Comparison of ENCODE assay signal across 22 mouse cellular contexts in genomic region chr10:54799478-54800196, GRCm38 (mm10).
DNase-seq lines count a peak whose midpoint lies in the region; ATAC-seq and TF ChIP-seq lines count a peak whose summit lies in the region.
"Had no signal": no experiment of that assay in that cellular context is flagged by ENCODE, and none has a peak within 500 bp of the region (broad histone marks: within the 10 kb centered on the region; RNA-seq: fewer than 3 reads in every experiment).

No protein-coding gene starts in this region.

- no peaks in the 10 kb centered on the region for H3K36me3 ChIP-seq in hindbrain, embryonic 11.5 days (ENCODE audit: control insufficient read depth, insufficient read depth, low read length)
- no peaks in the 10 kb centered on the region for H3K36me3 ChIP-seq in hindbrain, embryonic 10.5 days
- H3K36me3 ChIP-seq in hindbrain, embryonic 15.5 days = no peaks in the 10 kb centered on the region
- H3K36me3 ChIP-seq in neural tube, embryonic 14.5 days (ENCODE audit: control insufficient read depth, insufficient read depth, low read length) = no peaks in the 10 kb centered on the region
- H3K36me3 ChIP-seq in liver, embryonic 12.5 days = no peaks in the 10 kb centered on the region
- H3K36me3 ChIP-seq: embryonic facial prominence, embryonic 13.5 days; intestine, embryonic 15.5 days; limb, embryonic 12.5 days; liver, embryonic 13.5 days; stomach, embryonic 15.5 days had no signal

- DNase-seq in hindbrain, embryonic 11.5 days (ENCODE audit: low spot score) = peak; percentile 1
- no peak for DNase-seq in hindbrain, embryonic 10.5 days (ENCODE audit: low spot score)
- peak; percentile 63 for DNase-seq in brain, embryonic 14.5 days (ENCODE audit: low read depth)
- no peak for DNase-seq in frontal cortex, postnatal 25 days (ENCODE audit: low spot score in 2 of 2)
- no peak for DNase-seq in adrenal gland, postnatal 10 days
- DNase-seq: adrenal gland, postnatal 14 days; cerebellum, adult 18-20 months; heart, postnatal 36 days; kidney, adult 9 months; kidney, postnatal 36 days; liver, embryonic 13.5 days; lung, embryonic 14.5 days; lung, postnatal 4 days; right cerebral cortex, postnatal 25 days; thymus, adult 2 months had no signal

- H3K9ac ChIP-seq in hindbrain, embryonic 11.5 days (ENCODE audit: low read depth, low read length) = no peak overlapping the region
- H3K9ac ChIP-seq in hindbrain, embryonic 15.5 days = no peak overlapping the region
- no peak overlapping the region for H3K9ac ChIP-seq in neural tube, embryonic 14.5 days (replicated peaks; ENCODE audit: low read depth, low read length)
- no peak overlapping the region for H3K9ac ChIP-seq in liver, embryonic 12.5 days
- H3K9ac ChIP-seq: embryonic facial prominence, embryonic 13.5 days; intestine, embryonic 15.5 days; limb, embryonic 12.5 days; liver, embryonic 13.5 days; lung, embryonic 14.5 days; stomach, embryonic 15.5 days had no signal

- TF ChIP-seq CTCF in brain, embryonic 14.5 days (IDR thresholded peaks at IDR 0.05; ENCODE audit: borderline replicate concordance, extremely low read depth, insufficient read depth, insufficient read length) = no peak

- no peak overlapping the region for H3K4me3 ChIP-seq in hindbrain, embryonic 11.5 days (ENCODE audit: low read depth, low read length)
- H3K4me3 ChIP-seq in hindbrain, embryonic 10.5 days = no peak overlapping the region
- no peak overlapping the region for H3K4me3 ChIP-seq in hindbrain, embryonic 15.5 days
- H3K4me3 ChIP-seq in neural tube, embryonic 14.5 days (ENCODE audit: low read depth, low read length) = no peak overlapping the region
- no peak overlapping the region for H3K4me3 ChIP-seq in liver, embryonic 12.5 days
- H3K4me3 ChIP-seq: embryonic facial prominence, embryonic 13.5 days; intestine, embryonic 15.5 days; limb, embryonic 12.5 days; liver, embryonic 13.5 days; stomach, embryonic 15.5 days had no signal

- ATAC-seq in hindbrain, embryonic 11.5 days (ENCODE audit: low FRiP score) = no peak
- no peak for ATAC-seq in hindbrain, embryonic 15.5 days (ENCODE audit: low FRiP score, low read depth)
- peak; percentile 86 for ATAC-seq in neural tube, embryonic 14.5 days (ENCODE audit: low read depth)
- no peak for ATAC-seq in liver, embryonic 12.5 days
- ATAC-seq: intestine, embryonic 15.5 days had no signal

- H3K4me1 ChIP-seq in hindbrain, embryonic 11.5 days (replicated peaks; ENCODE audit: control insufficient read depth, insufficient read depth, low read length) = no peaks in the 10 kb centered on the region
- H3K4me1 ChIP-seq in hindbrain, embryonic 10.5 days (replicated peaks) = no peaks in the 10 kb centered on the region
- 0 out of 2 replicates have a peak, but pooled peaks cover 9% of the 10 kb centered on the region for H3K4me1 ChIP-seq in hindbrain, embryonic 15.5 days (replicated peaks)
- no peaks in the 10 kb centered on the region for H3K4me1 ChIP-seq in neural tube, embryonic 14.5 days (ENCODE audit: control insufficient read depth, insufficient read depth, low read length)
- H3K4me1 ChIP-seq in liver, embryonic 12.5 days = no peaks in the 10 kb centered on the region
- H3K4me1 ChIP-seq: embryonic facial prominence, embryonic 13.5 days; intestine, embryonic 15.5 days; limb, embryonic 12.5 days; liver, embryonic 13.5 days; stomach, embryonic 15.5 days had no signal

- no peak overlapping the region for H3K27ac ChIP-seq in hindbrain, embryonic 11.5 days (ENCODE audit: low read depth, low read length)
- H3K27ac ChIP-seq in hindbrain, embryonic 10.5 days = no peak overlapping the region
- H3K27ac ChIP-seq in hindbrain, embryonic 15.5 days (replicated peaks) = no peak overlapping the region
- no peak overlapping the region for H3K27ac ChIP-seq in neural tube, embryonic 14.5 days (ENCODE audit: low read depth, low read length)
- no peak overlapping the region for H3K27ac ChIP-seq in liver, embryonic 12.5 days
- H3K27ac ChIP-seq: embryonic facial prominence, embryonic 13.5 days; intestine, embryonic 15.5 days; limb, embryonic 12.5 days; liver, embryonic 13.5 days; stomach, embryonic 15.5 days had no signal

- H3K4me2 ChIP-seq in hindbrain, embryonic 11.5 days (replicated peaks; ENCODE audit: low read depth, low read length) = no peak overlapping the region
- peak overlapping the region; percentile 21 for H3K4me2 ChIP-seq in hindbrain, embryonic 15.5 days
- H3K4me2 ChIP-seq in neural tube, embryonic 14.5 days (ENCODE audit: low read depth, low read length) = peak overlapping the region; percentile 28; the same call in 1 of the 2 replicates
- H3K4me2 ChIP-seq in liver, embryonic 12.5 days = no peak overlapping the region
- H3K4me2 ChIP-seq: embryonic facial prominence, embryonic 13.5 days; intestine, embryonic 15.5 days; limb, embryonic 12.5 days; liver, embryonic 13.5 days; lung, embryonic 14.5 days; stomach, embryonic 15.5 days had no signal

- H3K9me3 ChIP-seq in hindbrain, embryonic 11.5 days (ENCODE audit: control insufficient read depth, low read length) = no peaks in the 10 kb centered on the region
- H3K9me3 ChIP-seq in hindbrain, embryonic 10.5 days = no peaks in the 10 kb centered on the region
- no peaks in the 10 kb centered on the region for H3K9me3 ChIP-seq in hindbrain, embryonic 15.5 days
- no peaks in the 10 kb centered on the region for H3K9me3 ChIP-seq in neural tube, embryonic 14.5 days (ENCODE audit: control insufficient read depth, low read length)
- no peaks in the 10 kb centered on the region for H3K9me3 ChIP-seq in liver, embryonic 12.5 days (replicated peaks)
- H3K9me3 ChIP-seq: embryonic facial prominence, embryonic 13.5 days; intestine, embryonic 15.5 days; limb, embryonic 12.5 days; liver, embryonic 13.5 days; stomach, embryonic 15.5 days had no signal

- no peak for TF ChIP-seq POLR2A in brain, embryonic 14.5 days (IDR thresholded peaks at IDR 0.05; ENCODE audit: borderline replicate concordance, extremely low read depth, insufficient read depth, insufficient read length, poor library complexity, severe bottlenecking)

- 74% methylated on average over 9 of the region's 9 CpGs for WGBS in hindbrain, embryonic 11.5 days
- WGBS in hindbrain, embryonic 10.5 days = 85% methylated on average over 9 of the region's 9 CpGs
- 49% methylated on average over 9 of the region's 9 CpGs for WGBS in hindbrain, embryonic 15.5 days
- WGBS in neural tube, embryonic 14.5 days = 55% methylated on average over 9 of the region's 9 CpGs
- 74% methylated on average over 9 of the region's 9 CpGs for WGBS in liver, embryonic 12.5 days (ENCODE audit: insufficient replicate concordance)

- no peaks in the 10 kb centered on the region for H3K27me3 ChIP-seq in hindbrain, embryonic 11.5 days (ENCODE audit: control insufficient read depth, insufficient read depth, low read length)
- H3K27me3 ChIP-seq in hindbrain, embryonic 10.5 days (ENCODE audit: insufficient read depth, poor library complexity, severe bottlenecking) = no peaks in the 10 kb centered on the region
- no peaks in the 10 kb centered on the region for H3K27me3 ChIP-seq in hindbrain, embryonic 15.5 days
- H3K27me3 ChIP-seq in neural tube, embryonic 14.5 days (ENCODE audit: control insufficient read depth, insufficient read depth, low read length) = no peaks in the 10 kb centered on the region
- no peaks in the 10 kb centered on the region for H3K27me3 ChIP-seq in liver, embryonic 12.5 days (replicated peaks)
- H3K27me3 ChIP-seq: embryonic facial prominence, embryonic 13.5 days; intestine, embryonic 15.5 days; limb, embryonic 12.5 days; liver, embryonic 13.5 days; stomach, embryonic 15.5 days had no signal

Comparison
In these comparisons a context has a peak if more than half of its experiments do, and no peak if none do; other contexts are left out.
1. DNase-seq: peak in hindbrain, embryonic 11.5 days (single experiment) and brain, embryonic 14.5 days (single experiment); none in hindbrain, embryonic 10.5 days (single experiment), frontal cortex, postnatal 25 days (0 of 2) and adrenal gland, postnatal 10 days (single experiment).
2. H3K4me2 ChIP-seq: peak in hindbrain, embryonic 15.5 days (single experiment) and neural tube, embryonic 14.5 days (single experiment); none in hindbrain, embryonic 11.5 days (single experiment) and liver, embryonic 12.5 days (single experiment).